ENCODE assay signal across 11 mouse cellular contexts in the genomic region with DNA sequence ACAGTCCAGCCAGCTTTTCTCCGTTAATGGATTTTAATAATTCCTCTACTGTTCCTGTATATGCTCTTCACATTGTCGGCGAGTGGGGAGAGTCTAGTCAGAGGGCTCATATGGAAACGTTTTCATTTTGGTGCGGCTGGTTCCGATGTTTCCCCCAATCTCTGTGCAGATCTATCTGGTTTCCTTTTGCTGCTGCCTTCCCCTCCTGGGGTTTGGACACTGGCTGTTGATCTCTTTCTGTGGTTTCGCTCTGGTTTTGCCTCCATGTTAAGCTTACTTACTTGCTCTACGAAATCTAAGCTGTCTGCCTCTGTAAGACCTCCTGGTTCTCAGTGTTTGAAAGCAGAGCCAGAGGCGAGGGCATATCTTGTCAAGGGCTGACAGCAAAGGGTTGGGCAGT.
DNase-seq lines count a peak whose midpoint lies in the region; ATAC-seq lines count a peak whose summit lies in the region.
"Had no signal": no experiment of that assay in that cellular context is flagged by ENCODE, and none has a peak within 500 bp of the region (broad histone marks: within the 10 kb centered on the region; RNA-seq: fewer than 3 reads in every experiment).

No protein-coding gene starts in this region.

- peaks cover 11% of the 10 kb centered on the region for H3K4me1 ChIP-seq in heart, embryonic 16.5 days (ENCODE audit: control insufficient read depth, insufficient read depth, low read length)
- H3K4me1 ChIP-seq in embryonic facial prominence, embryonic 10.5 days = peaks cover 40% of the 10 kb centered on the region
- peaks cover 26% of the 10 kb centered on the region for H3K4me1 ChIP-seq in limb, embryonic 12.5 days (replicated peaks)

- H3K4me2 ChIP-seq in heart, embryonic 16.5 days (ENCODE audit: low read depth, low read length) = peak overlapping the region; percentile 44
- H3K4me2 ChIP-seq in limb, embryonic 12.5 days = peak overlapping the region; percentile 37; the same call in 1 of the 2 replicates
- H3K4me2 ChIP-seq: lung, embryonic 15.5 days had no signal

- WGBS in heart, embryonic 16.5 days = 35% methylated on average over 9 of the region's 9 CpGs
- WGBS in embryonic facial prominence, embryonic 10.5 days = 24% methylated on average over 9 of the region's 9 CpGs
- WGBS in limb, embryonic 12.5 days = 39% methylated on average over 9 of the region's 9 CpGs

- H3K4me3 ChIP-seq in heart, embryonic 16.5 days (ENCODE audit: low read length) = peak overlapping the region; percentile 10
- H3K4me3 ChIP-seq in embryonic facial prominence, embryonic 10.5 days = peak overlapping the region; percentile 40
- no peak overlapping the region for H3K4me3 ChIP-seq in limb, embryonic 12.5 days (replicated peaks)
- H3K4me3 ChIP-seq: lung, embryonic 15.5 days had no signal

- peak overlapping the region; percentile 33; the same call in 1 of the 2 replicates for H3K9ac ChIP-seq in heart, embryonic 16.5 days (ENCODE audit: low read length)
- H3K9ac ChIP-seq in limb, embryonic 12.5 days (replicated peaks) = no peak overlapping the region
- H3K9ac ChIP-seq: lung, embryonic 15.5 days had no signal

- no peak overlapping the region for H3K27ac ChIP-seq in heart, embryonic 16.5 days (ENCODE audit: low read length)
- peak overlapping the region; percentile 55 for H3K27ac ChIP-seq in embryonic facial prominence, embryonic 10.5 days (replicated peaks)
- H3K27ac ChIP-seq in limb, embryonic 12.5 days = no peak overlapping the region
- H3K27ac ChIP-seq: lung, embryonic 15.5 days had no signal

- no peak for ATAC-seq in heart, embryonic 16.5 days (replicated peaks; ENCODE audit: extremely low read depth, insufficient read depth, low FRiP score)
- no peak for ATAC-seq in limb, embryonic 12.5 days (ENCODE audit: insufficient number of reproducible peaks, insufficient read depth, low FRiP score, low TSS enrichment, low read depth)

- H3K27me3 ChIP-seq in heart, embryonic 16.5 days (ENCODE audit: control insufficient read depth, insufficient read depth, low read length) = no peaks in the 10 kb centered on the region
- H3K27me3 ChIP-seq in embryonic facial prominence, embryonic 10.5 days (replicated peaks; ENCODE audit: low read depth, poor library complexity, severe bottlenecking) = peaks cover 41% of the 10 kb centered on the region
- peaks cover 5% of the 10 kb centered on the region; the same call in 1 of the 2 replicates for H3K27me3 ChIP-seq in limb, embryonic 12.5 days
- H3K27me3 ChIP-seq: lung, embryonic 15.5 days had no signal

- DNase-seq in heart, adult 9 months (ENCODE audit: low spot score in 2 of 2) = no peak
- DNase-seq in Muller cell, postnatal 12 days (ENCODE audit: inconsistent ontology term) = peak; percentile 16
- peak; percentile 58 for DNase-seq in embryonic facial prominence, embryonic 10.5 days (ENCODE audit: low spot score)
- DNase-seq in adrenal gland, postnatal 4 days (ENCODE audit: low spot score in 2 of 2) = no peak
- DNase-seq in cerebellum, adult 9-10 months = no peak
- DNase-seq: adrenal gland, postnatal 25 days; cerebellum, adult 18-20 months; kidney, adult 2 months had no signal

- peaks cover 2% of the 10 kb centered on the region; the same call in 1 of the 2 replicates for H3K9me3 ChIP-seq in heart, embryonic 16.5 days (replicated peaks; ENCODE audit: control insufficient read depth, low read length)
- no peaks in the 10 kb centered on the region for H3K9me3 ChIP-seq in embryonic facial prominence, embryonic 10.5 days
- no peaks in the 10 kb centered on the region for H3K9me3 ChIP-seq in limb, embryonic 12.5 days
- H3K9me3 ChIP-seq: lung, embryonic 15.5 days had no signal

- no peaks in the 10 kb centered on the region for H3K36me3 ChIP-seq in heart, embryonic 16.5 days (ENCODE audit: control insufficient read depth, insufficient read depth)
- no peaks in the 10 kb centered on the region for H3K36me3 ChIP-seq in embryonic facial prominence, embryonic 10.5 days (replicated peaks)
- no peaks in the 10 kb centered on the region for H3K36me3 ChIP-seq in limb, embryonic 12.5 days
- H3K36me3 ChIP-seq: lung, embryonic 15.5 days had no signal

Comparison
In these comparisons a context has a peak if more than half of its experiments do, and no peak if none do; other contexts are left out.
1. DNase-seq: peak in Muller cell, postnatal 12 days (single experiment) and embryonic facial prominence, embryonic 10.5 days (single experiment); none in heart, adult 9 months (0 of 2), adrenal gland, postnatal 4 days (0 of 2) and cerebellum, adult 9-10 months (single experiment).